Mouse (Mus musculus) olfactory bulb, adult 2 months (tissue): ENCODE measurements around the gene Camta2. TPM values are rescaled to one million over a fixed set of nuclear protein-coding genes. Genes with fewer than 3 reads are reported as not detected.

ENCODE experiments used
- H3K27ac ChIP-seq: fragments of 200-500 bp; 2 replicates; pipeline ENCODE4 v1.5.1; 2012; ENCODE audit warnings: low read depth, low read length; ENCODE audit not compliant: insufficient read depth
- H3K4me1 ChIP-seq: fragments of 200-500 bp; 2 replicates; pipeline ENCODE4 v1.6.1; 2012; ENCODE audit warnings: low read length; ENCODE audit not compliant: control insufficient read depth, insufficient read depth
- H3K4me3 ChIP-seq: fragments of 200-500 bp; 2 replicates; pipeline ENCODE4 v1.5.1; 2012; ENCODE audit warnings: mild to moderate bottlenecking, low read depth, low read length, moderate library complexity; ENCODE audit not compliant: insufficient read depth
- CTCF ChIP-seq: fragments of 200-500 bp; IDR thresholded peaks from 2 replicates; pipeline ENCODE4 v1.5.1; 2012; ENCODE audit warnings: low read depth, mild to moderate bottlenecking, low read length, moderate library complexity; ENCODE audit not compliant: insufficient read depth
- POLR2A ChIP-seq: fragments of 200-500 bp; IDR thresholded peaks from 2 replicates; pipeline ENCODE4 v1.6.1; 2012; ENCODE audit warnings: mild to moderate bottlenecking, low read depth, low read length, moderate library complexity; ENCODE audit not compliant: insufficient read depth
- WGBS: fragments of 180-500 bp; shearing (Covaris S2); methylation state at CpG from one replicate; pipeline ENCODE4 v1.1.7; 2018; 5-methylcytosine and 5-hydroxymethylcytosine counted together
- polyA plus RNA-seq: library from polyadenylated mRNA; stranded (reverse); fragments of >200 nt; gene quantifications from 2 replicates; pipeline ENCODE4 v1.2.4, GENCODE M21; 2012; ENCODE audit warnings: low replicate concordance; ENCODE audit not compliant: missing spikeins, insufficient read depth, insufficient read length

Camta2 gene
- polyA plus RNA-seq, 1 experiment: not detected

DNA sequence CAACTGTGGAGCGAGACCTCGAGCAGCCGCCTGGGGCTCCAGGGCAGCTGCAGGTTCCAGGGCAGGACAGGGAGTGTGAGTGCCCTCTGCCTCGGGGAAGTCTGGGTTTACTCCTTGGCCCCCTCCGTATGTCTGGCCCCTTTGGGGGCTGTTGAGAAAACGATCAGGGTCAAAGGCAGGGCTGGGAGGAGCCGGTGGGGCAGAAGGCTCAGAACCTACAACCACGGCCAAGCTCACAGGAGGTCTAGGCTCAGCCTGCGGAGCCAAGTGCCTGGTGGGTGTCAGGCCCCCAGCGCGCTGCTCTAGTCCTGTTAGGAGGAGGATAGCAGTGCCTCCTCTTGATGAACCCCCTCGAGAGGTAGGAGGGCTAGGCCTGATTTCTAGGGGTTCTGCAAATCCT is 6.7 kb downstream of the Camta2 start:
- 73% methylated on average over 12 of the region's 12 CpGs for WGBS
- no peak for TF ChIP-seq POLR2A
- H3K4me1 ChIP-seq: peaks cover 10% of the 10 kb centered on the region
- H3K27ac ChIP-seq: no peak overlapping the region
- H3K4me3 ChIP-seq: no peak overlapping the region

DNA sequence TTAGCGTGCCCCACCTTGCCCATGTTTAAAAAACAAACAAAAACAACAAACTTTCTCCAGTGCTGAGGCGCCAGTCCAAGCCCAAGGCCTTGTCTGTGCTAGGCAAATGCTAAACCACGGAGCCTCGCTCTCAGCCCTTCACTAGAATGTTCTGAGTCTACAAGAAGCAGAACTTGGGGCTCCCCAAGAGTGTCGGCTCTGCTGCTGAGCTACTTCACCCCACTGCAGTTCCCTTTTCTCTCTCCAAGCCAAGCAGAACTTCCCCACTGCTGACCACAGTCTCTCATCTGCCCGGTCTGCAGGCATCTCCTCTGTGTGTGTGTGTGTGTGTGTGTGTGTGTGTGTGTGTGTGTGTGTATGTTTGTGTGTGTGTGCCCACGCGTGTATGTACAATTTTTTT is 8.0 kb downstream of the Camta2 start:
- Histone ChIP-seq H3K4me1 (peaks cover 10% of the 10 kb centered on the region), H3K4me3 (no peak overlapping the region), H3K27ac (no peak overlapping the region)
- TF ChIP-seq POLR2A (no peak), CTCF (no peak)
- 87% methylated on average over 8 of the region's 8 CpGs for whole genome bisulfite sequencing

DNA sequence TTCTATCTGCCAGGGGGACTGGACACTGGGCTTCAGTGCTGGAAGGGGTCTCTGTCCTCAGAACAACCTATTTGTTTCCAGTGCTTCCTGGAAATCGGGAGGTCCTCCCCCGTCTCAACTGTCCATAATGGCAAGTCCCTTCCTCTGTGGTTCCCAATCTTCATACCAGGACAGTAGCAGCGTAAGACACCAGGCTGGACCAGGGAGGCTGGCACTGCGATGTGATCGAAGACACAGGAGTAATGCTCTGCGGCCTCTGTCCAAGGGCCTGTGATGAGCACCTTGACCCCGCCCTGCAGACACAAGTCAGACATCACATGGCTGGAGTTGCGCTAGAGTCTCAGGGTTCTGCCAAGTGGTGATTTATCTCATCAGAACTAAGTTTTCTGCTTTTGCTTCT is 8.5 kb downstream of the Camta2 start:
- no peak overlapping the region for H3K4me3 ChIP-seq
- H3K4me1 ChIP-seq: peaks cover 10% of the 10 kb centered on the region
- 95% methylated on average over 8 of the region's 8 CpGs for WGBS
- no peak for TF ChIP-seq CTCF
- no peak for TF ChIP-seq POLR2A
- no peak overlapping the region for H3K27ac ChIP-seq

GRCm38 (mm10) chr11:70678576-70678975 is 9.3 kb downstream of the Camta2 start:
- TF ChIP-seq CTCF (no peak), POLR2A (no peak)
- no peak overlapping the region for H3K27ac ChIP-seq
- H3K4me1 ChIP-seq: peaks cover 10% of the 10 kb centered on the region
- 88% methylated on average over 2 of the region's 2 CpGs for WGBS
- no peak overlapping the region for H3K4me3 ChIP-seq

GRCm38 (mm10) chr11:70678092-70678491 is 9.8 kb downstream of the Camta2 start:
- H3K4me3 ChIP-seq: no peak overlapping the region
- WGBS: 87% methylated on average over 9 of the region's 9 CpGs
- H3K4me1 ChIP-seq: peaks cover 10% of the 10 kb centered on the region
- H3K27ac ChIP-seq: no peak overlapping the region
- TF ChIP-seq CTCF: no peak
- TF ChIP-seq POLR2A: no peak

DNA sequence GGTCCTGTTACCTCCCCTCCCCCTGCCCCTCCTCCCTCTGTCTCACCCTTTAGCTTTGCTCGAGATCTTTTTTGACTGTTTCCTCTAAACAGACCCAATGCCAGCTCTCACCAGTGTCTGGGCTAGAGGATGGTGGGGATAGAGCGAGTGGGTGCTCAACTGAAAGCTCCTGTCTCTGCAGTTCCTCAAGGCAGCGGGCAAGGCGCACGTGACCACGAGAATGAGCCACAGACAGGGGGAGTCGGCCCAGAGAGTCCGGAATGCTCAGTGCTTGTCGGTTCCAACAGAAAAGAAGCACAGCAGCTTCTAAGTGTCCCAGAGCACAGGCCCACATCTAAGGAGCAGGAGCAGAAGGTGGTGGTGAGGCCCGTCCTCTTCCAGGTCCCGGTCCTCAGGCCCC is 13.4 kb downstream of the Camta2 start:
- TF ChIP-seq POLR2A (no peak), CTCF (no peak)
- Histone ChIP-seq H3K4me1 (peaks cover 15% of the 10 kb centered on the region), H3K27ac (no peak overlapping the region), H3K4me3 (no peak overlapping the region)
- 64% methylated on average over 11 of the region's 11 CpGs for WGBS

DNA sequence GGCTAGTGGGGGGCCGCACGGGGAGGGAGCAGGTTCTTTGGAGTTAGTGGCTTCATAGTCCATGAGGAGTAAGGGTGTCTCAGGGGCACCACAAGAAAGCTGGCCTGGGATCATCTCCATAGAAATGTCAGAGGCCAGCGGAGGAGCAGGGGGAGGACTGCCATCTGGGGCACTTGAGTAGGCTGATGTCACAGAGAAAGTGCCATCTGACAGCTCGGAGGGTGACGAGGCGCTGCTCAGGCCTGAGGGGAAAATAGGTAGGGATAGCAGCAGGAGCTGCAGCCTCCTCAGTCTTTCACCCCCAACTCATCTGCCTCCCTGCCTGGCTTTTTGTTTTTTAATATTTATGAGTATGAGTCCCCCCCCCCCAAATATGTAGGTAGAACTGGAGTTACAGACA is 13.9 kb downstream of the Camta2 start:
- WGBS: 66% methylated on average over 6 of the region's 6 CpGs
- 0 out of 2 replicates have a peak overlapping the region, but pooled peaks have one; percentile 16 for H3K27ac ChIP-seq
- H3K4me1 ChIP-seq: peaks cover 15% of the 10 kb centered on the region
- H3K4me3 ChIP-seq: no peak overlapping the region
- TF ChIP-seq CTCF: no peak
- TF ChIP-seq POLR2A: no peak

- H3K27ac ChIP-seq: peak overlapping the region; percentile 43; the same call in 1 of the 2 replicates
- TF ChIP-seq CTCF: no peak
- TF ChIP-seq POLR2A: no peak
- H3K4me1 ChIP-seq: peaks cover 15% of the 10 kb centered on the region
- 73% methylated on average over 16 of the region's 16 CpGs for WGBS
- H3K4me3 ChIP-seq: no peak overlapping the region
These were observed 16.4 kb downstream of the Camta2 start for GRCm38 (mm10) chr11:70671333-70672047.

DNA sequence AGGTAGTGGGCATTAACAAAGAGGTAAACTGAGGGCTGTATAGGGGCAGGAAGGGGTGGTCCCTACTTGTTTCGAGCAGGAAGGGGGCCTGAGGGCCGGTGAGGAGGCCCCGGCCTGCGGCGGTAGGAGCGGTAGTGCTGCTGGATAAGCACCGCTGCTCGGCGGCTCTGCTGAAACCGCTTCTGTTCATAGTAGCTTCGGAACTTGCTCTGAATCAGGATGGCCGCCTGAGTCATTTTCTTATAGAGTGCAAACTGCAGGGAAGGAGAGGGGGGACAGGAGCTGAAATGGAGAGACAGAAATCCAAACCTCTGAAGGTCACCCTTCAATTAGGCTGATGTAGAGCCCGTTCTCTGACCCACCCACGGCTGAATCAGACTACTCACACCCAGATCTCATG is 17.4 kb downstream of the Camta2 start:
- TF ChIP-seq CTCF: no peak
- no peak for TF ChIP-seq POLR2A
- Histone ChIP-seq H3K4me3 (peak overlapping the region; percentile 70), H3K27ac (peak overlapping the region; percentile 96), H3K4me1 (peaks cover 15% of the 10 kb centered on the region)
- WGBS: 14% methylated on average over 14 of the region's 14 CpGs
